Mouse (Mus musculus) midbrain, embryonic 15.5 days (tissue): ENCODE data around the gene Mapkapk3. TPM values are rescaled to one million over a fixed set of nuclear protein-coding genes. Genes with fewer than 3 reads are reported as not detected.
"Not testable (repeated sequence)": the region's sequence is repeated elsewhere in the genome, so short reads cannot be mapped to it uniquely, and the experiment has no call there.

Experiments
- ATAC-seq: fragments of 200-750 bp; cut with Nextera tagmentation; replicated peaks from 2 replicates; pipeline ENCODE4 v1.8.0; 2017; ENCODE audit warnings: moderate TSS enrichment
- H3K27ac ChIP-seq: fragments of 300-500 bp; sonication (generic); 2 replicates; pipeline ENCODE4 v1.5.1; 2015; ENCODE audit warnings: mild to moderate bottlenecking, inconsistent platforms
- H3K27me3 ChIP-seq: fragments of 300-500 bp; sonication (generic); replicated peaks from 2 replicates; pipeline ENCODE4 v1.6.1; 2015; ENCODE audit warnings: inconsistent platforms
- H3K36me3 ChIP-seq: fragments of 300-500 bp; sonication (generic); replicated peaks from 2 replicates; pipeline ENCODE4 v1.6.1; 2015; ENCODE audit warnings: inconsistent platforms
- H3K4me1 ChIP-seq: fragments of 300-500 bp; sonication (generic); 2 replicates; pipeline ENCODE4 v1.6.1; 2015; ENCODE audit warnings: inconsistent platforms
- H3K4me2 ChIP-seq: fragments of 300-500 bp; sonication (generic); 2 replicates; pipeline ENCODE4 v1.6.1; 2015; ENCODE audit warnings: inconsistent platforms, mild to moderate bottlenecking, moderate library complexity
- H3K4me3 ChIP-seq: fragments of 300-500 bp; sonication (generic); 2 replicates; pipeline ENCODE4 v1.5.1; 2015; ENCODE audit warnings: mild to moderate bottlenecking, inconsistent platforms
- H3K9ac ChIP-seq: fragments of 300-500 bp; sonication (generic); 2 replicates; pipeline ENCODE4 v1.6.1; 2015; ENCODE audit warnings: mild to moderate bottlenecking, inconsistent platforms
- H3K9me3 ChIP-seq: fragments of 300-500 bp; sonication (generic); 2 replicates; pipeline ENCODE4 v1.6.1; 2016; ENCODE audit warnings: inconsistent platforms
- WGBS: fragments of 180-500 bp; shearing (Covaris S2); methylation state at CpG from one replicate; pipeline ENCODE4 v1.1.7; 2015; ENCODE audit warnings: mixed read lengths; 5-methylcytosine and 5-hydroxymethylcytosine counted together
- polyA plus RNA-seq: library from polyadenylated mRNA; unstranded; fragments of >200 nt; fragmentation: Nextera tagmentation; extraction: Ambion mirVana; gene quantifications from 2 replicates; pipeline ENCODE4 v1.2.1, GENCODE M21; 2015

Mapkapk3 gene
- polyA plus RNA-seq, 1 experiment from 2014 or later: 2.2 TPM

- H3K4me3 ChIP-seq: no peak overlapping the region
- no peak overlapping the region for H3K4me2 ChIP-seq
- no peaks in the 10 kb centered on the region; the same call in 1 of the 2 replicates for H3K36me3 ChIP-seq
- WGBS: 67% methylated on average over 6 of the region's 6 CpGs
- no peaks in the 10 kb centered on the region for H3K27me3 ChIP-seq
- ATAC-seq: no peak
- no peak overlapping the region for H3K27ac ChIP-seq
- no peak overlapping the region for H3K9ac ChIP-seq
- H3K4me1 ChIP-seq: no peaks in the 10 kb centered on the region
- no peaks in the 10 kb centered on the region for H3K9me3 ChIP-seq
These were observed 33.9 kb upstream of the Mapkapk3 start for GRCm38 (mm10) chr9:107323558-107323957.

DNA sequence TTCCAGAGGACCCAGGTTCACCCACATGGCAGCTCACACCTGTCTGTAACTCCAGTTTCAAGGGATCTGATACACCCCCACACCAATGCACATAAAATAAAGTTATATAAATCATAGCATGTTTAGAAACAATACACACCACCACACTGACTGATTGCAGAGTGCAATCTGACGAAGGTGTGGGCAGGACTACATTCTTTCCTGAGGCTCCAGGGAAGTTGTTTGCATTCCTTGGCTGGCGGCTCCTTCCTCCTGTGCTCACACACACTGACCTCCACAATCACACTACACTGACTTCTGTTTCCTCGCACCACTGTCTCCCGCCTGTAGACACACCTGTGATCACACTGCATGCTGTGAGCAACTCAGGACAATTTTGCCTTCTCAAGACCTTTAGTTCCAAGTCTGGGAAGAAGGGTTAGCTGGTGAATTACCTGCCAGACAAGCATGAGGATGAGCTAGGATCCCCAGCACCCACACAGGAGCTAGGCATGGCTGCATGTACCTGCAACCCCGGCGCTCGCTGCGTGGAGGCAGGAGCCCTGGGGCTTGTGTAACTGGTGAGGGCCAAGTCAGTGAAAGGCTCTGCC, 32.9 kb upstream of the Mapkapk3 start:
- no peak for ATAC-seq
- no peak overlapping the region for H3K4me2 ChIP-seq
- H3K27me3 ChIP-seq: no peaks in the 10 kb centered on the region
- no peak overlapping the region for H3K4me3 ChIP-seq
- no peak overlapping the region for H3K27ac ChIP-seq
- no peaks in the 10 kb centered on the region for H3K4me1 ChIP-seq
- H3K9me3 ChIP-seq: no peaks in the 10 kb centered on the region
- 90% methylated on average over 8 of the region's 8 CpGs for WGBS
- no peak overlapping the region for H3K9ac ChIP-seq
- H3K36me3 ChIP-seq: no peaks in the 10 kb centered on the region

GRCm38 (mm10) chr9:107315791-107316190, 26.1 kb upstream of the Mapkapk3 start:
- no peak for ATAC-seq
- Histone ChIP-seq H3K4me3 (no peak overlapping the region), H3K4me2 (no peak overlapping the region), H3K4me1 (no peaks in the 10 kb centered on the region), H3K9me3 (no peaks in the 10 kb centered on the region), H3K36me3 (no peaks in the 10 kb centered on the region), H3K9ac (no peak overlapping the region), H3K27me3 (no peaks in the 10 kb centered on the region), H3K27ac (no peak overlapping the region)
- 73% methylated on average over 2 of the region's 2 CpGs for WGBS

DNA sequence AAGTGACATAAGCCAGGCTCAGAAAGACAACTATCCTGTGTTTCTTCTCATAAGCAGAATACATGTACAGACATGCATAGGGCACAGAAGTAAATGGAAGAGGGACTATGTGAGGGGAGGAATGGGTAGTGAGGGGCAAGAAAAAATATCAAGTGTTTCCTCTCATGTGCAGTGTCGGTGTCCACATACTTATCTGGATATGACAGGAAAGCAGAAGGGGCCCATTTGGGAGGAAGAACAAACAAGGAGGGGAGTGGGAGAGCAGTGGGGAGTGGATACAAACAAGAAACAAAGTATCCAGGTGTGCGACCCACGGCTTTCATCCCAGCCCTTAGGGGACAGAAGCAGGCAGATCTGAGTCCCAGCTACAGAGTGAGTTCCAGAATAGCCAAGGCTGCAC, 24.2 kb upstream of the Mapkapk3 start:
- H3K27ac ChIP-seq: no peak overlapping the region
- 83% methylated on average over 3 of the region's 3 CpGs for WGBS
- H3K9me3 ChIP-seq: no peaks in the 10 kb centered on the region
- H3K4me2 ChIP-seq: no peak overlapping the region
- no peak overlapping the region for H3K4me3 ChIP-seq
- no peak overlapping the region for H3K9ac ChIP-seq
- no peak for ATAC-seq
- H3K36me3 ChIP-seq: no peaks in the 10 kb centered on the region
- H3K4me1 ChIP-seq: no peaks in the 10 kb centered on the region
- H3K27me3 ChIP-seq: no peaks in the 10 kb centered on the region

DNA sequence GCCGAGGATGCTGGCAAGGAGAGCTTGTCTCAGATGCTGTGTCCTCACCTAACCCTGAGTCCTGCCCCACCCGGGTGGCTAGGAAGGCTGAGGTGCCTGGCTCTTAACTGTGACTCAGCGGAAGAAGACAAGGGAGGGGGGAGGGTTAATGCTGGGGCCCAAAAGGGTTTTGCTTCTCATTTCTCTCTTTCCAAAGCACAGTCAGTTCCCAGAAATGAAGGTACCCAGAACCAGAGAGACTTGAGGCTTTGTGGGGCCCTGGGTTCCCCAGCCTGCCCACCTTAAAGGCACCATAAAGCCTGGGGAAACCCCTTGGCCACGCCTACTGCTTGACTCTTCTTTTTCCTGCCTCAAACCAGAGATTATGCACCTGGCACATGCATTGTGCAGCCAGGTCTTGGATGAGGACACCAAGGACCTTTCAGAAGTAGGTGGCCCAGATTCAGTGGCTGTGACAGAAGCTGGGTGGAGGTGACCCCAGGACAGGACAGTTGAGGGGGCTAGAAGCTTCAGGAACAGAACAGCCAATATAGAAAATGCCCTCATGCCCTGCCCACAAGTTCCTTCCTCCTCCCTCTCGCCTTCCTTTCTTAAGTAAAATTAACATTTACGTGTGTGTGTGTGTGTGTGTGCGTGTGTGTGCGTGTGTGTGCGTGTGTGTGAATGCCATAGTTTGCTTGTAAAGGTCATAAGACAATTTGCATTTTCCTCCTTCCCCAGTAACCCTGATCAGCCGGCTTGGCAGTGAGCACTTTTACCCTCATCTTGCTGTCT, 23.3 kb upstream of the Mapkapk3 start:
- no peaks in the 10 kb centered on the region for H3K27me3 ChIP-seq
- H3K9me3 ChIP-seq: no peaks in the 10 kb centered on the region
- H3K4me2 ChIP-seq: no peak overlapping the region
- no peaks in the 10 kb centered on the region for H3K4me1 ChIP-seq
- ATAC-seq: no peak
- no peak overlapping the region for H3K9ac ChIP-seq
- no peaks in the 10 kb centered on the region for H3K36me3 ChIP-seq
- H3K27ac ChIP-seq: no peak overlapping the region
- no peak overlapping the region for H3K4me3 ChIP-seq
- WGBS: 65% methylated on average over 10 of the region's 10 CpGs

GRCm38 (mm10) chr9:107309600-107309999, 19.9 kb upstream of the Mapkapk3 start:
- H3K9ac ChIP-seq: no peak overlapping the region
- no peak overlapping the region for H3K4me2 ChIP-seq
- no peaks in the 10 kb centered on the region for H3K27me3 ChIP-seq
- H3K4me3 ChIP-seq: no peak overlapping the region
- WGBS: 68% methylated on average over 5 of the region's 5 CpGs
- no peaks in the 10 kb centered on the region for H3K9me3 ChIP-seq
- ATAC-seq: no peak
- H3K27ac ChIP-seq: no peak overlapping the region
- H3K4me1 ChIP-seq: no peaks in the 10 kb centered on the region
- H3K36me3 ChIP-seq: no peaks in the 10 kb centered on the region

- Histone ChIP-seq H3K9ac (no peak overlapping the region), H3K36me3 (no peaks in the 10 kb centered on the region), H3K4me3 (no peak overlapping the region), H3K9me3 (no peaks in the 10 kb centered on the region), H3K27me3 (no peaks in the 10 kb centered on the region), H3K4me1 (no peaks in the 10 kb centered on the region), H3K27ac (no peak overlapping the region), H3K4me2 (no peak overlapping the region)
- no peak for ATAC-seq
- 85% methylated on average over 9 of the region's 9 CpGs for WGBS
These were observed 19.5 kb upstream of the Mapkapk3 start for GRCm38 (mm10) chr9:107309171-107309570.

DNA sequence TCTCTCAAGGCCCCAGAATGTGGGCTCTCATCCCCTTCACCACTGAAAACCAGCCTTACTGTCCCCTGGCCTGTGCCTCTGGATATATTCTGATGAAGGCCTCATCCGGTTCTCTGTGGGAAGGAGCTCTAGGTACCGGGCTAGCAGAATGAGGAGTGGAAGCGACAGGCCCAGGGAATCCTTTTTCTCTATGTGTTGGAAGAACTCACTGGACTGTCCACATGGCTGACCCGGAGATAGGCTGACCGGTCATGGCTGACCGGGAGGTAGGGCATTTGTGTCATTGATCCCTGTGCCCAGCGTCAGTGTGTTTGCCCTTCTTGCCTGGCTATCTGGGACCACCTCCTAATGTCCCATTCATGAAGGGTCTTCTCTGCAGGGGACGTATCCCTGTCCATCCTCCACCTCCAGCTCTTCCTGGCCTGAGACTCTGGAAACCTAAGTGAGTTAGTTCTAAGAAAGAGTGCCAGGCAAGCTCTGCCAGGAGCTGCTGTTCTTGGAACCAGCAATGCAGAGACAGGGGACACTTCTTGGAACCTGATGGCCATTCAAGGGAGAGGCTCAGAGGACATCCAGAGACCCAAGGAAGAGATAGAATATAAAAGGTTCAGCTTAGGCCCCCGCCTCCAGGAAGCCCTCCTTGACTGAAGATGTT, 18.8 kb upstream of the Mapkapk3 start:
- no peak for ATAC-seq
- H3K4me1 ChIP-seq: no peaks in the 10 kb centered on the region
- WGBS: 88% methylated on average over 9 of the region's 9 CpGs

GRCm38 (mm10) chr9:107307886-107308285, 18.2 kb upstream of the Mapkapk3 start:
- no peak for ATAC-seq
- Histone ChIP-seq H3K4me1 (no peaks in the 10 kb centered on the region), H3K27me3 (no peaks in the 10 kb centered on the region), H3K27ac (no peak overlapping the region), H3K36me3 (no peaks in the 10 kb centered on the region), H3K4me3 (no peak overlapping the region), H3K9ac (no peak overlapping the region), H3K9me3 (no peaks in the 10 kb centered on the region), H3K4me2 (no peak overlapping the region)
- WGBS: 63% methylated on average over 12 of the region's 12 CpGs

More for the DNA sequence above, 18.8 kb upstream of the Mapkapk3 start:
- no peak overlapping the region for H3K4me2 ChIP-seq
- no peak overlapping the region for H3K4me3 ChIP-seq
- no peak overlapping the region for H3K27ac ChIP-seq
- H3K27me3 ChIP-seq: no peaks in the 10 kb centered on the region
- no peak overlapping the region for H3K9ac ChIP-seq
- no peaks in the 10 kb centered on the region for H3K9me3 ChIP-seq
- H3K36me3 ChIP-seq: no peaks in the 10 kb centered on the region

GRCm38 (mm10) chr9:107307099-107307872, 17.6 kb upstream of the Mapkapk3 start:
- Histone ChIP-seq H3K9me3 (no peaks in the 10 kb centered on the region), H3K36me3 (no peaks in the 10 kb centered on the region), H3K9ac (no peak overlapping the region), H3K27ac (no peak overlapping the region), H3K4me3 (no peak overlapping the region), H3K4me2 (no peak overlapping the region), H3K27me3 (no peaks in the 10 kb centered on the region), H3K4me1 (no peaks in the 10 kb centered on the region)
- ATAC-seq: no peak
- 84% methylated on average over 11 of the region's 11 CpGs for WGBS

- not testable (repeated sequence) for H3K9ac ChIP-seq, H3K27me3 ChIP-seq, H3K4me1 ChIP-seq, H3K9me3 ChIP-seq, H3K36me3 ChIP-seq, H3K27ac ChIP-seq, H3K4me3 ChIP-seq, ATAC-seq, H3K4me2 ChIP-seq
- 96% methylated on average over 1 of the region's 1 CpGs for WGBS
These were observed 17.0 kb upstream of the Mapkapk3 start for GRCm38 (mm10) chr9:107306673-107307072.
